Mouse (Mus musculus) neural tube, embryonic 14.5 days (tissue): ENCODE measurements around the gene Col6a4. TPM values are rescaled to one million over a fixed set of nuclear protein-coding genes. Genes with fewer than 3 reads are reported as not detected.

ENCODE experiments used
- ATAC-seq: fragments of 200-750 bp; cut with Nextera tagmentation; 2 replicates; pipeline ENCODE4 v1.8.0; 2017; ENCODE audit warnings: low read depth, mild to moderate bottlenecking, moderate TSS enrichment, moderate library complexity
- H3K27ac ChIP-seq: fragments of 300-500 bp; sonication (generic); 2 replicates; pipeline ENCODE4 v1.5.1; 2014; ENCODE audit warnings: low read depth, mild to moderate bottlenecking, control low read depth, low read length, moderate library complexity, mixed read lengths
- H3K27me3 ChIP-seq: fragments of 300-500 bp; sonication (generic); 2 replicates; pipeline ENCODE4 v1.6.1; 2014; ENCODE audit warnings: low read length; ENCODE audit not compliant: control insufficient read depth, insufficient read depth
- H3K36me3 ChIP-seq: fragments of 300-500 bp; sonication (generic); 2 replicates; pipeline ENCODE4 v1.6.1; 2014; ENCODE audit warnings: low read length, mixed read lengths; ENCODE audit not compliant: control insufficient read depth, insufficient read depth
- H3K4me1 ChIP-seq: fragments of 300-500 bp; sonication (generic); 2 replicates; pipeline ENCODE4 v1.6.1; 2014; ENCODE audit warnings: low read length; ENCODE audit not compliant: control insufficient read depth, insufficient read depth
- H3K4me2 ChIP-seq: fragments of 300-500 bp; sonication (generic); 2 replicates; pipeline ENCODE4 v1.6.1; 2014; ENCODE audit warnings: mild to moderate bottlenecking, low read depth, low read length, control low read depth
- H3K4me3 ChIP-seq: fragments of 300-500 bp; sonication (generic); 2 replicates; pipeline ENCODE4 v1.5.1; 2014; ENCODE audit warnings: low read depth, low read length, control low read depth, mixed read lengths
- H3K9ac ChIP-seq: fragments of 300-500 bp; sonication (generic); replicated peaks from 2 replicates; pipeline ENCODE4 v1.6.1; 2014; ENCODE audit warnings: low read depth, mild to moderate bottlenecking, control low read depth, low read length, mixed read lengths
- H3K9me3 ChIP-seq: fragments of 300-500 bp; sonication (generic); 2 replicates; pipeline ENCODE4 v1.6.1; 2016; ENCODE audit warnings: low read length; ENCODE audit not compliant: control insufficient read depth
- WGBS: fragments of 180-500 bp; shearing (Covaris S2); extraction: QIAGEN DNeasy Blood & Tissue Kit; methylation state at CpG from one replicate; pipeline ENCODE4 v1.1.7; 2014; 5-methylcytosine and 5-hydroxymethylcytosine counted together
- polyA plus RNA-seq: library from polyadenylated mRNA; unstranded; fragments of >200 nt; fragmentation: Nextera tagmentation; extraction: Ambion mirVana; gene quantifications from 2 replicates; pipeline ENCODE4 v1.2.1, GENCODE M21; 2014

Col6a4 gene
- polyA plus RNA-seq, 1 experiment from 2014 or later: 0.40 TPM

GRCm38 (mm10) chr9:105984931-105985519, 111.6 kb downstream of the Col6a4 start:
- ATAC-seq: peak; percentile 61; the same call in 1 of the 2 replicates
- H3K4me2 ChIP-seq: no peak overlapping the region
- H3K27me3 ChIP-seq: no peaks in the 10 kb centered on the region
- no peaks in the 10 kb centered on the region for H3K36me3 ChIP-seq
- no peak overlapping the region for H3K4me3 ChIP-seq
- no peaks in the 10 kb centered on the region for H3K9me3 ChIP-seq
- peak overlapping the region; percentile 40; the same call in 1 of the 2 replicates for H3K27ac ChIP-seq
- H3K9ac ChIP-seq: 0 out of 2 replicates have a peak overlapping the region, but pooled peaks have one; percentile 1
- H3K4me1 ChIP-seq: no peaks in the 10 kb centered on the region
- WGBS: 18% methylated on average over 10 of the region's 10 CpGs

DNA sequence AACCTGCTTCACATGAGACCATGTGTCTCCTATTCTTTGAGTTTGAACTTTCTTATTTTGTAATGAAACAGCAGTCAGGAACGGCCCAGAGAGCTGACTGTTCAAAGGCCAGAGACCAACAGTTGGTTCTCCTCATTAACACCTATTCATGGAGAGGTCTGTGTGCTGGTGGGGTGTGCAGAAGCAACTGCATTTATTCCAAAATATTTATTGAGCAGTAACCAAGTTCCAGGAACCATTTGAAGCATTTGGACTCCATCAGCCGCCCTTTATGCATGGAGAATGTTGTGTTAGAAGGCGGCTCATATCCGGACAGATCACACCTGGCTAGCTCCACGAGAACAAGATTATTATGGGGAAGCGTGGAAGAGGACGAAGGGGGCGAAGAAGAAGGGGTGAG, 118.1 kb downstream of the Col6a4 start:
- ATAC-seq: no peak
- no peak overlapping the region for H3K27ac ChIP-seq
- no peak overlapping the region for H3K4me2 ChIP-seq
- no peaks in the 10 kb centered on the region for H3K36me3 ChIP-seq
- H3K27me3 ChIP-seq: no peaks in the 10 kb centered on the region
- H3K4me1 ChIP-seq: no peaks in the 10 kb centered on the region
- 97% methylated on average over 8 of the region's 8 CpGs for WGBS
- no peak overlapping the region for H3K9ac ChIP-seq
- H3K4me3 ChIP-seq: no peak overlapping the region
- no peaks in the 10 kb centered on the region for H3K9me3 ChIP-seq

DNA sequence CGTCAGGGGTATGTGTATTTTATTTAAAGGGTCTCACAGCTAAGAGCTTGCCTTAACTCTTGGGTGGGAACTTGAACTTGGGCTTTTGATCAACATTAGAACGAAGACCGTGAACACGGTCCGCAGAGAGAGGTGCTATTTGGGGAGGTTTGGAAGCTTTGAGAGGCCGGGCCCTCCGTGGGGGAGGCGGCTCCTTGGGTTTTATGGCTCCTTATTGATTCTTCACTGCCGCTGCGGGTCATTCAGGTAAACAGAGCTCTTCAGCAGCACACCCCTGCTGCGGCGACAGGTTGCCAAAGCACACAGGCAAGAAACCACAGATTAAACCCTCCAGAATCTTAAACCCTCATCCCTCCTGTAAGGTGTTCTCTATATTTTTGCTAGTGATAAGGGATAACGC, 119.7 kb downstream of the Col6a4 start:
- Histone ChIP-seq H3K9ac (no peak overlapping the region; the same call in 1 of the 2 replicates), H3K4me1 (no peaks in the 10 kb centered on the region), H3K9me3 (no peaks in the 10 kb centered on the region), H3K27ac (no peak overlapping the region), H3K27me3 (no peaks in the 10 kb centered on the region), H3K4me3 (no peak overlapping the region), H3K36me3 (no peaks in the 10 kb centered on the region), H3K4me2 (no peak overlapping the region)
- WGBS: 6% methylated on average over 13 of the region's 13 CpGs
- no peak for ATAC-seq

GRCm38 (mm10) chr9:105976314-105976713, 120.3 kb downstream of the Col6a4 start:
- ATAC-seq: no peak
- Histone ChIP-seq H3K9ac (no peak overlapping the region; the same call in 1 of the 2 replicates), H3K9me3 (no peaks in the 10 kb centered on the region), H3K36me3 (no peaks in the 10 kb centered on the region), H3K4me3 (no peak overlapping the region), H3K27me3 (no peaks in the 10 kb centered on the region), H3K27ac (no peak overlapping the region), H3K4me2 (no peak overlapping the region), H3K4me1 (no peaks in the 10 kb centered on the region)
- 46% methylated on average over 6 of the region's 6 CpGs for WGBS

GRCm38 (mm10) chr9:105973736-105974135, 122.8 kb downstream of the Col6a4 start:
- no peak for ATAC-seq
- Histone ChIP-seq H3K9ac (no peak overlapping the region), H3K36me3 (no peaks in the 10 kb centered on the region), H3K4me1 (no peaks in the 10 kb centered on the region), H3K9me3 (no peaks in the 10 kb centered on the region), H3K27me3 (no peaks in the 10 kb centered on the region), H3K27ac (no peak overlapping the region), H3K4me3 (no peak overlapping the region), H3K4me2 (no peak overlapping the region)
- 71% methylated on average over 1 of the region's 1 CpGs for WGBS

DNA sequence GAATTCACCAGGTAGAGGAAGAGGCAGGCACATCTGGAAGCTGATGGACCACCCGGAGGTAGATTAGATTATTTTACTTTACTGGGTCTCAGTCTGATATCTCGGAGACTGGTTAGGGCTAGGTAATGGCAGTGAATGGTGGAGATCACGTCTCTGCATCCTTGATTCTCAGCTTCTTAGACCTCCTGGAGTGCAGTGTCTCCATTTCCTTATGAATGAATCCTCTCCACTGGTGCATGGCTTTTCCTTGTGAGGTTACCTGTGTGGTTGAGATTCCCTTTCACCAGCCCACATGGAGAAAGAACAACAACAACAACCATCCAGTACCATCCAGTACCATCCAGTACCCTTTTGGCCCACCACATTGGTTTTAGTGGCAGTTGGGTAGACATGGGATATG, 124.6 kb downstream of the Col6a4 start:
- Histone ChIP-seq H3K9ac (no peak overlapping the region), H3K4me1 (no peaks in the 10 kb centered on the region), H3K27ac (no peak overlapping the region), H3K4me3 (no peak overlapping the region), H3K4me2 (no peak overlapping the region), H3K9me3 (no peaks in the 10 kb centered on the region), H3K27me3 (no peaks in the 10 kb centered on the region), H3K36me3 (no peaks in the 10 kb centered on the region)
- ATAC-seq: no peak
- 93% methylated on average over 3 of the region's 3 CpGs for WGBS

DNA sequence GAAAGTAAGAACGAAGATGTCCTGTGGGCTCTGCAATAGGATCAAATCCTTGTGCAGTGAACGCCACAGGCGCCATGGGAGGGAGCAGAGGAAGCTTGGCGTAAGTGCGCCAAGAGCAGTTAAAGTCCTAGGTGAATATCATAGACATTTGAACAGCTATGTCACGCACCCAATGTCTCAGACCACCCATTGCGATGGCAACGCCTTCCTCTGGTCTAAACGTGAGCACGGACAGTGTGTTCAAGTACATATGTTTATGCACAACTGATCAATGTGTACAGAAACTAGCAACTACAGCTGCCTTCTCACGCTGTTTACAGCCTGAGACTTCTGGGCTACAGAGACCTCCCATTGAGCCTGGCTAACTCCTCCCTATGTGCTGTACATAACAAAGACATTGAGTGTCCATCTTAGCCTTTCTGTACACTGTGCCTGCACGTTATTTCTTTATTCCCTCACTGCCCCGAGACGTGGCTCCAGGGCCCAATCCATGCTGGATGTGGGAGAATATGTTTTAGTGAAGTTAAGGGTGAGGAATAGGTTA, 125.2 kb downstream of the Col6a4 start:
- Histone ChIP-seq H3K9ac (no peak overlapping the region), H3K4me3 (no peak overlapping the region), H3K4me2 (no peak overlapping the region), H3K27me3 (no peaks in the 10 kb centered on the region), H3K27ac (no peak overlapping the region), H3K36me3 (no peaks in the 10 kb centered on the region), H3K4me1 (no peaks in the 10 kb centered on the region), H3K9me3 (no peaks in the 10 kb centered on the region)
- 89% methylated on average over 14 of the region's 14 CpGs for WGBS
- no peak for ATAC-seq

GRCm38 (mm10) chr9:105970901-105971300, 125.7 kb downstream of the Col6a4 start:
- H3K4me1 ChIP-seq: no peaks in the 10 kb centered on the region
- H3K4me3 ChIP-seq: no peak overlapping the region
- WGBS: 83% methylated on average over 5 of the region's 5 CpGs

DNA sequence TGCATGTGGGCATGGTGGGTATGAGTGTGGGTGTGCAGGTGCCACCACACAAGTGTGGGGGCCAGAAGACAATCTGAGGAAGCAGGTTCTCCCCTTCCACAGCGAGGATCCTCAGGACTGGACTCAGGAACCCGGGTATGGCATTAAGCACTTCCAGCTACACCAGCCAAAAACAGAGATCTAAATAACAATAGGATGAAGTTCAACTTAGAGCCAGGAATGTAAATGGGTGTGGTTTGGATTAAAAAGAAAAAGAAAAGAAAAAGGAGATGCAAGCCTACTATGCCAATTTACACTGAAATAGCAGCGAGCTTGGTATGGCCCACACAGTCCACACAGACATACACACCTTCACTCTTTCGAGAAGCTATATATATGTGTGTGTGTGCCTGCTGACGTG, 128.6 kb downstream of the Col6a4 start:
- Histone ChIP-seq H3K36me3 (no peaks in the 10 kb centered on the region), H3K4me2 (no peak overlapping the region), H3K4me1 (no peaks in the 10 kb centered on the region), H3K9me3 (no peaks in the 10 kb centered on the region), H3K27me3 (no peaks in the 10 kb centered on the region), H3K4me3 (no peak overlapping the region), H3K27ac (no peak overlapping the region), H3K9ac (no peak overlapping the region)
- no peak for ATAC-seq
- WGBS: 78% methylated on average over 5 of the region's 5 CpGs

More at GRCm38 (mm10) chr9:105970901-105971300, 125.7 kb downstream of the Col6a4 start:
- ATAC-seq: no peak
- H3K4me2 ChIP-seq: no peak overlapping the region
- no peaks in the 10 kb centered on the region for H3K36me3 ChIP-seq
- H3K27ac ChIP-seq: no peak overlapping the region
- H3K9ac ChIP-seq: no peak overlapping the region
- no peaks in the 10 kb centered on the region for H3K27me3 ChIP-seq
- H3K9me3 ChIP-seq: no peaks in the 10 kb centered on the region
